Mouse (Mus musculus): ENCODE results near the gene Slc25a44. TPM values are rescaled to one million over a fixed set of nuclear protein-coding genes. Genes with fewer than 3 reads are reported as not detected.
A peak's percentile ranks its signal among the peaks of the same experiment; 100 is the strongest.

The Slc25a44 gene
- polyA plus RNA-seq, 1 experiment from 2014 or later: 11.3 TPM

DNA sequence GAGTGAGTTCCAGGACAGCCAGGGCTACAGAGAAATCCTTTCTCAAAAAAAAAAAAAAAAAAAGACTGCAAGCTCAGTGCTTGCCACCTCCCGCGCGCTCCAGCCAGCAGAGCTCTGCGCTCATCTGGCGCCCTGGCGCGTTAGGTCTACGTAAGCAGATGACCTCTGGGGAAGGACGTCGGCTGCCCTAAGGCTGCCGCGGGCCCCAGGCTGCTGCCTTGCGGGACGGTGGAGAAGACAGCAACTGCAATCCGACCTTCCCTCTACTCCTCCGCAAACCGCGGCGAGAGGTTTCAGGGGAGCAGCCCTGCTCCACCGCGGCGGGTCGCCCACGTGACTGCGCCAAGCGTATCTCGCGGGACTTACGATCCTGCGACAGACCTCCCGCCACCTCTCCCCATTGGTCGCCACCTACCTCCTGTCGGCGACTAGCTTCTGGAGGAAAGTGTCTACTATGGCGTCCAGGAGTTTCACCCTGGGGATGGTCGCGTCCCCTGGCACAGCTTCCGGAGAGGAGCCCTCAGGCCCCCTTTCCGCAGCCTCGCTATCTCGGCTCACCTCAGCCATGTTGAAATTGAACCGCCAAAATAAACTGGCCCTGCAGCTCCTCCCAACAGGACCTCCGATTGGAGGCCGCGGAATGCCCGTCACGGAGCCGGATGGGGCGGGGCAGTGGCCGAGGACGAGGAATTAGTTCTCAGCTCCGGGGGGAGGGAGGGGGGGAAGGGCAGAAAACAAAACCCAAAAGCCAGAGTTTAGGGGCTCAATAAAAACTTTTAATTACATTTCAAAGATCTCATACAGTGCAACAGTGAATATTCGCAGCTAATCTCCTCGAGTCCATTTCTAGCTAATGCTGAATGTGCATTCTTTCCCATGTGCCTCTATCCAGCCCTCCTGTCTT is 14.9 kb downstream of the Slc25a44 start, which contains the start of gene Pmf1:
Gene Pmf1 (minus strand): TSS at position 591 of the 904 bp plus-strand sequence.
- Histone ChIP-seq H3K36me3 (ENCODE audit: insufficient read depth, low read length) (peaks cover 4% of the 10 kb centered on the region; the same call in 1 of the 2 replicates), H3K4me2 (replicated peaks; ENCODE audit: low read depth, low read length) (peak within 1 kb of the TSS; percentile 71), H3K4me1 (ENCODE audit: insufficient read depth, low read depth, low read length) (peaks cover 3% of the 10 kb centered on the region; the same call in 1 of the 2 replicates), H3K4me3 (ENCODE audit: low read depth, low read length) (peak within 1 kb of the TSS; percentile 63), H3K27ac (ENCODE audit: low read length) (peak within 1 kb of the TSS; percentile 91), H3K9me3 (ENCODE audit: low read length) (no peaks in the 10 kb centered on the region), H3K27me3 (replicated peaks; ENCODE audit: insufficient read depth, low read length) (no peaks in the 10 kb centered on the region), H3K9ac (replicated peaks; ENCODE audit: low read depth) (peak within 1 kb of the TSS; percentile 80)
- DNase-seq (ENCODE audit: low spot score) (peak; percentile 96), ATAC-seq (peak; percentile 94)
- TF ChIP-seq EP300 (IDR thresholded peaks at IDR 0.05) (peak; percentile 49), CTCF (IDR thresholded peaks at IDR 0.05) (peak; percentile 14; the same call in 1 of the 2 replicates)
- 2% methylated on average over 53 of the region's 54 CpGs for WGBS

DNA sequence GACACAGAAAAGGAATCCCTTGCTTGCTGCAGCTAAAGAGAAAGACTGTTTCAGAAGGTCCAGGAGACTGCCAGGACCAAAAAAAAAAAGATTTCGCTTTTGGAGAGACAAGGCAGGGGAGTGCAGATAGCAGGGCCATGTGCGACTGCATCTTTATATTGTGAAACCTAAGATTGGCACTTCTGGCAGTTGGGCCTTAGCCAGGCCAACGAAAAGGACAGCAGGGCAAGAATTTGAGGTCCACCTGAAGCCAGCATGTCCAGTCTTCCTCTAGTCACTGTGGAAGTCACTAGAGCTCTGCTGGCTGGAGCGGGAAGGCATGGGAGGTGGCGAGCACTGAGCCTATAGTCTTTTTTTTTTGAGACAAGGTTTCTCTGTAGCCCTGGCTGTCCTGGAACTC is 16.0 kb downstream of the Slc25a44 start:
- Histone ChIP-seq H3K9ac (replicated peaks; ENCODE audit: low read depth) (no peak overlapping the region), H3K9me3 (ENCODE audit: low read length) (no peaks in the 10 kb centered on the region), H3K27me3 (replicated peaks; ENCODE audit: insufficient read depth, low read length) (no peaks in the 10 kb centered on the region), H3K4me1 (ENCODE audit: insufficient read depth, low read depth, low read length) (peaks cover 3% of the 10 kb centered on the region; the same call in 1 of the 2 replicates), H3K4me3 (ENCODE audit: low read depth, low read length) (peak overlapping the region; percentile 63; the same call in 1 of the 2 replicates), H3K4me2 (replicated peaks; ENCODE audit: low read depth, low read length) (peak overlapping the region; percentile 71; the same call in 1 of the 2 replicates), H3K36me3 (ENCODE audit: insufficient read depth, low read length) (no peaks in the 10 kb centered on the region), H3K27ac (ENCODE audit: low read length) (no peak overlapping the region)
- no peak for TF ChIP-seq CTCF (IDR thresholded peaks at IDR 0.05)
- no peak for TF ChIP-seq EP300 (IDR thresholded peaks at IDR 0.05)
- 38% methylated on average over 5 of the region's 5 CpGs for WGBS
- no peak for DNase-seq (ENCODE audit: low spot score)
- no peak for ATAC-seq

DNA sequence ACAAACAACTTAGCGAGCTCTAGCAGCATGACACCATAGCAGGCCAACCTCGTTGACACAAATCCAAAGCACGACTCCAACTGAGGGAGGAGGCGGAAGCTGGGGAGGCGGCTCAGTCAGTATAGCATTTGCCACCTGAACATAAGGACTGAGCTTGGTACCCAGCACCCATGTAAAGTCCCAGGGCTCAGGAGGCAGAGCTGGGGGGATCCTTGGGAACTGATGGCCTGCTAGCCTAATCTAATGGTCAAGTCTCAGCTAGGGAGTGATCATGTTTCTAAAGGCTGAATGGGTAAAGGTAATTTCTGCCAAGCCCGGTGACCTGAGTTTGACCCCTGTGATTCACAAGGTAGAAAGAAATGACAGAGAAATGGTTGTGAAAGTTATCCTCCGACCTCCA is 17.4 kb downstream of the Slc25a44 start:
- Histone ChIP-seq H3K9me3 (ENCODE audit: low read length) (no peaks in the 10 kb centered on the region), H3K36me3 (ENCODE audit: insufficient read depth, low read length) (no peaks in the 10 kb centered on the region), H3K4me3 (ENCODE audit: low read depth, low read length) (no peak overlapping the region), H3K27me3 (replicated peaks; ENCODE audit: insufficient read depth, low read length) (no peaks in the 10 kb centered on the region), H3K27ac (ENCODE audit: low read length) (no peak overlapping the region), H3K4me2 (replicated peaks; ENCODE audit: low read depth, low read length) (no peak overlapping the region), H3K4me1 (ENCODE audit: insufficient read depth, low read depth, low read length) (peaks cover 3% of the 10 kb centered on the region; the same call in 1 of the 2 replicates), H3K9ac (replicated peaks; ENCODE audit: low read depth) (no peak overlapping the region)
- ATAC-seq (no peak), DNase-seq (ENCODE audit: low spot score) (no peak)
- WGBS: 48% methylated on average over 7 of the region's 7 CpGs
- TF ChIP-seq CTCF (IDR thresholded peaks at IDR 0.05) (no peak), EP300 (IDR thresholded peaks at IDR 0.05) (no peak)

DNA sequence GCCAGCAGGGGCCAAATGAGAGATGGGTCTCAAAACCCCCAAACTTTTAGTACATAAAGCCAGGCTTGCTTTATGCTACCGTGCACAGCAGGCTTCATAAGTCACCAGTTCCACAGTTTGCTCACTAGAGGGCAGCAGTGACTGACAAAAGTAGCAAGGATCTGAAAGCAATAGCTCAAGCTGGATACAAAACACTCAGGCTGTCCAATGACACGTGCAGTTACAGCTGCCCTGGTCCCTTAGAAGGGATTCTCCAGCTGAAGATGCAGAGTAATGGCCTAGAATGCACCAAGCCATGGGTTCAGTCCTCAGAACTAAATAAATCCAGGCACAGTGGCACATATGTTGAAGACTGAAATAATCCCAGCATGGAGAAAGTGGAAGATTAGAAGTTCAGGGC is 17.8 kb downstream of the Slc25a44 start:
- H3K27ac ChIP-seq (ENCODE audit: low read length): no peak overlapping the region
- ATAC-seq (peak; percentile 13; the same call in 1 of the 2 replicates), DNase-seq (ENCODE audit: low spot score) (peak; percentile 94)
- H3K27me3 ChIP-seq (replicated peaks; ENCODE audit: insufficient read depth, low read length): no peaks in the 10 kb centered on the region
- no peak overlapping the region for H3K4me3 ChIP-seq (ENCODE audit: low read depth, low read length)
- H3K4me1 ChIP-seq (ENCODE audit: insufficient read depth, low read depth, low read length): peaks cover 3% of the 10 kb centered on the region; the same call in 1 of the 2 replicates
- TF ChIP-seq EP300 (IDR thresholded peaks at IDR 0.05): no peak
- TF ChIP-seq CTCF (IDR thresholded peaks at IDR 0.05): peak; percentile 97
- no peak overlapping the region for H3K4me2 ChIP-seq (replicated peaks; ENCODE audit: low read depth, low read length)
- no peaks in the 10 kb centered on the region for H3K36me3 ChIP-seq (ENCODE audit: insufficient read depth, low read length)
- no peaks in the 10 kb centered on the region for H3K9me3 ChIP-seq (ENCODE audit: low read length)
- H3K9ac ChIP-seq (replicated peaks; ENCODE audit: low read depth): no peak overlapping the region
- 2% methylated on average over 2 of the region's 2 CpGs for WGBS

DNA sequence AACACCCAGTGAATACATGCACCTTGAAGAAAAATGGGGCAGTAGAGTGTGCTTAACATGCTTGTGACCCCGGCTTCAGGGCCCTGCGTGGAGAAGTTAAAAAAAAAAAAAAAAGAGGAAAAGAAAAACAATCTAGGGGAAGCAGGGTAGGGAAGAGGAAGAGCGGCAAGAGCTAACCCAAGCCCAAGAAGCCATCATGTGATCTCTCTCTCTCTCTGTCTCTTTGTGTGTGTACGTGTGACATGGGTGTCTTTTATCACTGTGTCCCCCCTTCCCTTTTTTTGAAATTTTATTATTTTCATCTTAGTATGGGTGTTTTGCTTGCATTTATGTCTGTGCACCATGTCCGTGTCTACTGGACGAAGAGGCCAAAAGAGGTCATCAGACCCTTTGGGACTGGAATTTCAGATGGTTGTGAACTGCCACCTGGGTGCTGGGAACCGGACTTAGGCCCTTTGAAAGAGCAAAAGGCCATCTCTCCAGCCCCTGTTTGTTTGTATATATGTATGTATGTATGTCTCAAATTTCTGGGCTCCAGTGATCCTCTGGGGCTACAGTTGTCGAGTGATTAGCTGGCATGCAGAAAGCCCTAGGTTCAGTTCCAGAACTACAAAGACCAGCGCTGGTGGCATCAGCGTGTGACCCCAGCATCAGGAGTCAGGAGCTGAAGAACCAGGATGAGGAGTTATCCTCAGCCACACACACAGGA is 21.3 kb downstream of the Slc25a44 start:
- TF ChIP-seq CTCF (IDR thresholded peaks at IDR 0.05) (no peak), EP300 (IDR thresholded peaks at IDR 0.05) (no peak)
- DNase-seq (ENCODE audit: low spot score): no peak
- WGBS: 88% methylated on average over 10 of the region's 10 CpGs

DNA sequence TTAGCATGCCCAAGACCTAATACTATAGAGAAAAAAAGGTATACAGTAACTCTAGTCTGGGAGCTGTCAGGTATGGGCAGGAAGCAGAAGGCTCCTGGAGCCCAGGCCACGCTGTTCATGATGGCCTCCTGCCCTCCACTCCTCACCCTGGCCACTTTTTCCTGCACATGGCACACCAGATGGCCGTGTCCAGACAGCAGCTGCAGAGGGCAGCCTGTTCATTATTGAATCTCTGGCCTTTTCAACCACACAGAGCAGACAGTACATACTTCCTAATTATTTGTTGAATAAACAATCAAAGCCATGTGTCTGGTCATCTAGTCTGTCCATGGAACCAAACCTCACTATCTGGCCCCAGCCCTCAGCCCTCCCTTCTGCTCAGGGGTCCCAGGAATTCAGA is 26.3 kb downstream of the Slc25a44 start:
- Histone ChIP-seq H3K9me3 (ENCODE audit: low read length) (no peaks in the 10 kb centered on the region), H3K9ac (replicated peaks; ENCODE audit: low read depth) (no peak overlapping the region), H3K27me3 (replicated peaks; ENCODE audit: insufficient read depth, low read length) (no peaks in the 10 kb centered on the region), H3K36me3 (ENCODE audit: insufficient read depth, low read length) (no peaks in the 10 kb centered on the region), H3K4me1 (ENCODE audit: insufficient read depth, low read depth, low read length) (no peaks in the 10 kb centered on the region), H3K4me3 (ENCODE audit: low read depth, low read length) (no peak overlapping the region), H3K4me2 (replicated peaks; ENCODE audit: low read depth, low read length) (no peak overlapping the region), H3K27ac (ENCODE audit: low read length) (no peak overlapping the region)
- 81% methylated on average over 2 of the region's 2 CpGs for WGBS
- no peak for TF ChIP-seq EP300 (IDR thresholded peaks at IDR 0.05)
- no peak for TF ChIP-seq CTCF (IDR thresholded peaks at IDR 0.05)
- ATAC-seq (no peak), DNase-seq (ENCODE audit: low spot score) (no peak)

More for the DNA sequence above, 21.3 kb downstream of the Slc25a44 start:
- no peak overlapping the region for H3K4me2 ChIP-seq (replicated peaks; ENCODE audit: low read depth, low read length)
- no peak overlapping the region for H3K9ac ChIP-seq (replicated peaks; ENCODE audit: low read depth)
- no peaks in the 10 kb centered on the region for H3K27me3 ChIP-seq (replicated peaks; ENCODE audit: insufficient read depth, low read length)
- no peak for ATAC-seq
- H3K4me1 ChIP-seq (ENCODE audit: insufficient read depth, low read depth, low read length): no peaks in the 10 kb centered on the region
- no peaks in the 10 kb centered on the region for H3K36me3 ChIP-seq (ENCODE audit: insufficient read depth, low read length)
- no peak overlapping the region for H3K27ac ChIP-seq (ENCODE audit: low read length)
- H3K4me3 ChIP-seq (ENCODE audit: low read depth, low read length): no peak overlapping the region
- H3K9me3 ChIP-seq (ENCODE audit: low read length): no peaks in the 10 kb centered on the region

Measured in lung, postnatal 0 days (tissue).